Mouse (Mus musculus): ENCODE measurements around the gene Plin1.
A peak's percentile ranks its signal among the peaks of the same experiment; 100 is the strongest.

Gene Plin1

DNA sequence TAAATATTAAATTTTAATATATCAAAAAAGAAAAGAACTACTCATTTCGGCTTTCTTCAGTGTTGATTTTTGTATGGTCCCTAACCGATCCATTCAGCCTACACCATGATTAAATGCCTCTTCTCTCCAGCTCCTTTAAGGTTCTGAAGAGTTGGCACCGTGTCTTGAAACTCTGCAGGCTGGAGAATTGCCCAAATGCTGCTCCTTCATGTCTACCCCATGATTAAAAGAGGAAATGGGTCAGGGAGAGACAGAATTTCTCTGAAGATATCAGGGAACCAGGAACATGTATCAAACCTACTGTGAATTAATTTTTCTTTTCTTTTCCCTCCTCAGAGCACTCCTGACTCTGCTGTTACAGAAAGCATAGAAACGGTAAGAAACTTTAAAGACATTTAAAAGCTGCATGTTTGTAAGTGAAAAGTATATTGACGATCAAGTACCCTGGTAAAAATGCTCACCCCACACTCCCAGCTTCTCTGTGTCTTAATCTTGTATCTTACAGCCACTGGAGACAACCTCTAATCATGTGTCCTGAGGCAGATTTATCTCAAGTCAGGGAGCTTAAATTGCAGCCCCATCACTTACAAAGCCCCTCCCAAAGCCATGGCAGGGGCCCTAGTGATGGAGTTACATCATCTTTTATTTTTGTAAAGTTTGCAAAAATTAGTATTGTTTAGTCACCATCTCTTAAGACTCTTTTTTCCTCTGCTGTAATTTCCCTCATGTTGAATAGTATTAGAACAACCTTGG lies 28.6 kb upstream of the Plin1 start:
- TF ChIP-seq CTCF (conservative IDR thresholded peaks at IDR 0.05; ENCODE audit: low read length): no peak
- no peak for TF ChIP-seq NANOG (IDR thresholded peaks at IDR 0.05; ENCODE audit: borderline replicate concordance, low read length)
- TF ChIP-seq POU5F1 (IDR thresholded peaks at IDR 0.05; ENCODE audit: borderline replicate concordance, low read length): no peak
- no peak overlapping the region for H3K4me3 ChIP-seq (replicated peaks; ENCODE audit: low read length)
- peaks cover 5% of the 10 kb centered on the region; the same call in 1 of the 2 replicates for H3K4me1 ChIP-seq (replicated peaks; ENCODE audit: low read depth, low read length)
- H3K27me3 ChIP-seq (ENCODE audit: insufficient read depth, low read length): peaks cover 5% of the 10 kb centered on the region; the same call in 1 of the 2 replicates
- no peaks in the 10 kb centered on the region for H3K36me3 ChIP-seq (ENCODE audit: insufficient read depth, low read length)
- H3K9me3 ChIP-seq (ENCODE audit: low read length): no peaks in the 10 kb centered on the region

DNA sequence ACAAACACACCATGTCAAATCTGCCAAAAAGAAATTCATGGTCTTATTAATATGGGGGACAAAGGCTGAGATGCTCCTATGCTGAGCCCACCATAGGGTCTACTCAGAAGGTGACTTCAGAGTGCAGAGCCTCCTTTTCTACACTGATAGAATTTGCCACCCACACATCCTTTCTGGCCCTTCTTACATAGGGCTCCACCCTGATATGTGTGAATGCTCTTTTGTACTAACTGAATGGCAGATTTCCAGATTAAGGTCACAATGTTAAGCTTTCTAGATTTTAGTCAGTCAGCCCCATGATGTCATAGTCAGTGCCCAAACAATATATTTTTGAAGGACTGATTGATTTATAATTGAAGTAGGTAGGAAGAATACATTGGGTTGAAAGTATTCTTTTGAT lies 27.1 kb upstream of the Plin1 start:
- no peak for TF ChIP-seq CTCF (conservative IDR thresholded peaks at IDR 0.05; ENCODE audit: low read length)
- TF ChIP-seq NANOG (IDR thresholded peaks at IDR 0.05; ENCODE audit: borderline replicate concordance, low read length): no peak
- TF ChIP-seq POU5F1 (IDR thresholded peaks at IDR 0.05; ENCODE audit: borderline replicate concordance, low read length): no peak
- H3K4me3 ChIP-seq (replicated peaks; ENCODE audit: low read length): no peak overlapping the region
- H3K4me1 ChIP-seq (replicated peaks; ENCODE audit: low read depth, low read length): no peaks in the 10 kb centered on the region
- no peaks in the 10 kb centered on the region for H3K9me3 ChIP-seq (ENCODE audit: low read length)
- H3K27me3 ChIP-seq (ENCODE audit: insufficient read depth, low read length): peaks cover 5% of the 10 kb centered on the region; the same call in 1 of the 2 replicates
- H3K36me3 ChIP-seq (ENCODE audit: insufficient read depth, low read length): no peaks in the 10 kb centered on the region

DNA sequence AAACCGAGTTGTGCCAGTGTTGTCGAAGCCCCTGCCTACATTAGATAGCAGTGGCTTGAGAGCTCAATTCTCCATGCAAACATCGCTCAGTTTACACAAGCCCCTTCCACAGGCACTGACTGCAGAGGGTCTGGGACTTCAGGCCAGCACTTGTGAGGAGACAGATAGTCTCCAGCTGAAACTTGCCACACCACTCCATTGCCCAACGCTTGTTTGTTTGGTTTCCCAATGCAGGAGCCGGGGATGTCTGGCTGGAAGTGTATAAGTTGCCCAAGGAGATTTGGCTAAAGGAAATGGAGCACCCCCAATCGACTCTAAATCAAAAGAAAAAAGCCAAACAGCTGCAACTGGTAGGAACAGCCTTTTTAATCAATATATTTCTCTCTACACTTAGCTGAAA lies 25.5 kb upstream of the Plin1 start:
- H3K4me1 ChIP-seq (replicated peaks; ENCODE audit: low read depth, low read length): no peaks in the 10 kb centered on the region
- no peak overlapping the region for H3K4me3 ChIP-seq (replicated peaks; ENCODE audit: low read length)
- no peak for TF ChIP-seq NANOG (IDR thresholded peaks at IDR 0.05; ENCODE audit: borderline replicate concordance, low read length)
- no peak for TF ChIP-seq POU5F1 (IDR thresholded peaks at IDR 0.05; ENCODE audit: borderline replicate concordance, low read length)
- no peak for TF ChIP-seq CTCF (conservative IDR thresholded peaks at IDR 0.05; ENCODE audit: low read length)
- H3K36me3 ChIP-seq (ENCODE audit: insufficient read depth, low read length): no peaks in the 10 kb centered on the region
- H3K27me3 ChIP-seq (ENCODE audit: insufficient read depth, low read length): 0 out of 2 replicates have a peak, but pooled peaks cover 2% of the 10 kb centered on the region
- no peaks in the 10 kb centered on the region for H3K9me3 ChIP-seq (ENCODE audit: low read length)

DNA sequence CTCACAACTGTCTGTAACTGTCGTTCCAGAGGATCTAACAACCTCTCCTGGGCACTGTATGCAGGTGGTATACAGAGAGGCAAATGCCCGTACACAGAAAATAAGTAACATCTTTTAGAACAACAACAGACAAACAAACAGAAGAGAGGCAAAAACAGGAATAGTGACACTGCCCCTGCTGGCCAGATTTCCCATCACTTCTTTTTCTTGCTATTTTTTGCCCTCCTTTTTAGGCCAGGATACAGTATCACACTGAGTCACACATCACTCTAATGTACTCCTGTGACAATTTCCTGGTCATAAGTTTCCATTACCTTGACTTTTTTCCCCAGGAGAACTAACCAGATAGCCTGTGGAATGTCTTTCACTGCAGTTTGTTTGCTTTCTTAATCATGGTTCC lies 23.6 kb upstream of the Plin1 start:
- Histone ChIP-seq H3K4me3 (replicated peaks; ENCODE audit: low read length) (no peak overlapping the region), H3K4me1 (replicated peaks; ENCODE audit: low read depth, low read length) (no peaks in the 10 kb centered on the region), H3K9me3 (ENCODE audit: low read length) (no peaks in the 10 kb centered on the region), H3K36me3 (ENCODE audit: insufficient read depth, low read length) (no peaks in the 10 kb centered on the region), H3K27me3 (ENCODE audit: insufficient read depth, low read length) (no peaks in the 10 kb centered on the region)
- peak; percentile 33 for TF ChIP-seq CTCF (conservative IDR thresholded peaks at IDR 0.05; ENCODE audit: low read length)
- no peak for TF ChIP-seq NANOG (IDR thresholded peaks at IDR 0.05; ENCODE audit: borderline replicate concordance, low read length)

DNA sequence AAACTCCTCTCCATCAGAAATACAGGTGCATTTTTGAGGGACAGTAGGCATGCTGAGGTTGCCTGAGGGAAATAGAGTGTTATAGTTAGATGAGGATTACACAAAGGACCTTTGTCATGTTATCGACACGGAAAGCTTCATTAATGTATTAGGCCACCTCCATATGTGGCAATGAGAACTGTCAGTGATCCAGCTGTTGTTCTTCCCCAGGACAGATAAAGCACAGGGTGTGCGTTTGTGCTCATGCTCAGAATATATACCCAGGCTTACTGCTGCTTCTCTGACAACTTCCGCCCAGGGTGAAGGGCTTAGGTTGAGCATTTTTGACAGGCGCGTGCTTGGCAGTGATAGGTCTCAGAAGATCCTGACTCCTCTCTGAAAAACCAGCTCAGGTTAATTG lies 16.8 kb upstream of the Plin1 start:
- no peak for TF ChIP-seq CTCF (conservative IDR thresholded peaks at IDR 0.05; ENCODE audit: low read length)
- no peak for TF ChIP-seq POU5F1 (IDR thresholded peaks at IDR 0.05; ENCODE audit: borderline replicate concordance, low read length)
- no peak for TF ChIP-seq NANOG (IDR thresholded peaks at IDR 0.05; ENCODE audit: borderline replicate concordance, low read length)
- H3K9me3 ChIP-seq (ENCODE audit: low read length): no peaks in the 10 kb centered on the region
- H3K27me3 ChIP-seq (ENCODE audit: insufficient read depth, low read length): no peaks in the 10 kb centered on the region
- no peaks in the 10 kb centered on the region for H3K36me3 ChIP-seq (ENCODE audit: insufficient read depth, low read length)
- peaks cover 7% of the 10 kb centered on the region for H3K4me1 ChIP-seq (replicated peaks; ENCODE audit: low read depth, low read length)
- H3K4me3 ChIP-seq (replicated peaks; ENCODE audit: low read length): no peak overlapping the region

DNA sequence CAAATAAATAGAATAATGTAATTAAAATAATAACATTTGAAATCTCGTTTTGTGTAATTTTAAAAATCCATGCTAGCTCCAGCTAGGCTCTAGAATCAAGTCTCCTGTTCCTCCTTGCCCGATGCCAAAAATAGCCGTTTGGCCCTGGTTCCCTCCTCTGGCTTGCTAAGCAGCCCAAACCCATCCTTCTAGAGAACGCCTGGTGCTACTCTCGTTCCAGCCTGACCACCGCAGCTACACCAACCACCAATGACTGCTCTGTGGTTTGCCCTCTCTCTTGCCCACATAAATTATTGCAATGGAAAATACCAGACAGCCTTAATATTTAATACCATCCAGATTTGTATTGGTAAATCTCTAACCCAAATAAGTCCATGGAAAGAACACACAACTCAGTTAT lies 15.0 kb upstream of the Plin1 start:
- Histone ChIP-seq H3K9me3 (ENCODE audit: low read length) (no peaks in the 10 kb centered on the region), H3K27me3 (ENCODE audit: insufficient read depth, low read length) (peaks cover 2% of the 10 kb centered on the region; the same call in 1 of the 2 replicates), H3K36me3 (ENCODE audit: insufficient read depth, low read length) (no peaks in the 10 kb centered on the region), H3K4me1 (replicated peaks; ENCODE audit: low read depth, low read length) (peaks cover 15% of the 10 kb centered on the region), H3K4me3 (replicated peaks; ENCODE audit: low read length) (no peak overlapping the region)
- no peak for TF ChIP-seq POU5F1 (IDR thresholded peaks at IDR 0.05; ENCODE audit: borderline replicate concordance, low read length)
- no peak for TF ChIP-seq CTCF (conservative IDR thresholded peaks at IDR 0.05; ENCODE audit: low read length)
- no peak for TF ChIP-seq NANOG (IDR thresholded peaks at IDR 0.05; ENCODE audit: borderline replicate concordance, low read length)

DNA sequence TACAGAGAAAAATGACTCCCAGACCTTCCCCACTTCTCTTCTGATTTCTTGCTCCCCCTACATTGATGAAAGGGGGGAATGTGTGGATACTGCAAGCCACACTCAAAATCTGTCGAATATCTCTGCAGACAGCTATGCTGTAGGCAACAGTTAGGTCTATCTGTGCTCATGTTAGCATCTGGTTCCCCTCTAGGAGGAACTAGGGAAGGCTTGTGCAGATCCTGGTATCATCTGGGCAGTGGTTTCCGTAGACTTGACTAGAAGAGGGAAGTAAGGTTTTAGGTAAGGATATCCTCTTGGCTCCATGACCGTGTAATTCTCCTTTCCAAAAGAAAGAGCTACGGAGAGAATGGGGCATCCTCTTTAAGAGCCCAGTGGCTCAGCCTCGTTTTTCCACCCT lies 11.9 kb upstream of the Plin1 start:
- Histone ChIP-seq H3K9me3 (ENCODE audit: low read length) (no peaks in the 10 kb centered on the region), H3K4me3 (replicated peaks; ENCODE audit: low read length) (no peak overlapping the region), H3K4me1 (replicated peaks; ENCODE audit: low read depth, low read length) (peaks cover 19% of the 10 kb centered on the region), H3K36me3 (ENCODE audit: insufficient read depth, low read length) (peaks cover 5% of the 10 kb centered on the region; the same call in 1 of the 2 replicates), H3K27me3 (ENCODE audit: insufficient read depth, low read length) (peaks cover 9% of the 10 kb centered on the region; the same call in 1 of the 2 replicates)
- no peak for TF ChIP-seq NANOG (IDR thresholded peaks at IDR 0.05; ENCODE audit: borderline replicate concordance, low read length)
- TF ChIP-seq POU5F1 (IDR thresholded peaks at IDR 0.05; ENCODE audit: borderline replicate concordance, low read length): no peak
- no peak for TF ChIP-seq CTCF (conservative IDR thresholded peaks at IDR 0.05; ENCODE audit: low read length)

DNA sequence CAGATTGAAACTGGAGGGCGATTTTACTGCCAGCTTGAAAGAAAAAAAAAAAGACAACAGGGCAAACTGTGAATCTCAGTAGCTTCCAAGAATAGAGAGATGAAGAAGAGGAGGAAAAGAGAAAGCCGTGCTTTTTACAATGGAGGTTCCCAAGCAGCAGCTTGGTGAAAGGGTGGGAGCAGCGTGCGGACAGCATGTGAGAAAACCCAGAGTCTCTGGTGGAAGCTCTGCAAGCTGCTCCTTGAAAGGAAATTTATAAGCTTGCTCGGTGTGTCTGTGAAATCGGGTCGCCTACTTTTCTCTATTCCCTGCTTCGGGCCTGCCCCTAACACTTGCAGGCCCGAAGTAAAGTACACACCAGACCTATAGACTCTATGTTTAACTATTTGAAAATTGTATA lies 11.3 kb upstream of the Plin1 start:
- Histone ChIP-seq H3K4me1 (replicated peaks; ENCODE audit: low read depth, low read length) (peaks cover 19% of the 10 kb centered on the region), H3K4me3 (replicated peaks; ENCODE audit: low read length) (no peak overlapping the region), H3K27me3 (ENCODE audit: insufficient read depth, low read length) (peaks cover 9% of the 10 kb centered on the region; the same call in 1 of the 2 replicates), H3K36me3 (ENCODE audit: insufficient read depth, low read length) (peaks cover 8% of the 10 kb centered on the region; the same call in 1 of the 2 replicates), H3K9me3 (ENCODE audit: low read length) (no peaks in the 10 kb centered on the region)
- no peak for TF ChIP-seq NANOG (IDR thresholded peaks at IDR 0.05; ENCODE audit: borderline replicate concordance, low read length)
- TF ChIP-seq CTCF (conservative IDR thresholded peaks at IDR 0.05; ENCODE audit: low read length): no peak
- TF ChIP-seq POU5F1 (IDR thresholded peaks at IDR 0.05; ENCODE audit: borderline replicate concordance, low read length): no peak

Data from E14TG2a.4 (cell line).